Mouse (Mus musculus) midbrain, postnatal 0 days (tissue): ENCODE results near the gene Rps2. TPM values are rescaled to one million over a fixed set of nuclear protein-coding genes. Genes with fewer than 3 reads are reported as not detected.
"Not testable (repeated sequence)": the region's sequence is repeated elsewhere in the genome, so short reads cannot be mapped to it uniquely, and the experiment has no call there.

Experiments used
- ATAC-seq: fragments of 200-750 bp; cut with Nextera tagmentation; 2 replicates; pipeline ENCODE4 v1.8.0; 2017; ENCODE audit warnings: moderate number of reproducible peaks, mild to moderate bottlenecking, moderate TSS enrichment, moderate library complexity; ENCODE audit not compliant: low FRiP score
- DNase-seq: peaks from one replicate; pipeline ENCODE4 v3.0.0-alpha.2; 2015; ENCODE audit warnings: low spot score
- H3K27ac ChIP-seq: fragments of 300-500 bp; sonication (generic); 2 replicates; pipeline ENCODE4 v1.5.1; 2014; ENCODE audit warnings: low read depth, mild to moderate bottlenecking, low read length, mixed read lengths
- H3K27me3 ChIP-seq: fragments of 300-500 bp; sonication (generic); 2 replicates; pipeline ENCODE4 v1.6.1; 2014; ENCODE audit warnings: low read length, control low read depth, mixed read lengths; ENCODE audit not compliant: insufficient read depth
- H3K36me3 ChIP-seq: fragments of 300-500 bp; sonication (generic); 2 replicates; pipeline ENCODE4 v1.6.1; 2014; ENCODE audit warnings: low read length, control low read depth, mixed read lengths; ENCODE audit not compliant: insufficient read depth
- H3K4me1 ChIP-seq: fragments of 300-500 bp; sonication (generic); 2 replicates; pipeline ENCODE4 v1.6.1; 2014; ENCODE audit warnings: mild to moderate bottlenecking, control low read depth, antibody characterized with exemption, low read length, mixed read lengths; ENCODE audit not compliant: insufficient read depth
- H3K4me2 ChIP-seq: fragments of 300-500 bp; sonication (generic); 2 replicates; pipeline ENCODE4 v1.6.1; 2014; ENCODE audit warnings: low read depth, mild to moderate bottlenecking, low read length, mixed read lengths; ENCODE audit not compliant: poor library complexity, severe bottlenecking
- H3K4me3 ChIP-seq: fragments of 300-500 bp; sonication (generic); 2 replicates; pipeline ENCODE4 v1.5.1; 2014; ENCODE audit warnings: low read depth, mild to moderate bottlenecking, low read length, moderate library complexity
- H3K9ac ChIP-seq: fragments of 300-500 bp; sonication (generic); replicated peaks from 2 replicates; pipeline ENCODE4 v1.6.1; 2014; ENCODE audit warnings: mild to moderate bottlenecking, low read length, moderate library complexity, mixed read lengths; ENCODE audit not compliant: poor library complexity, severe bottlenecking
- H3K9me3 ChIP-seq: fragments of 300-500 bp; sonication (generic); 2 replicates; pipeline ENCODE4 v1.6.1; 2016; ENCODE audit warnings: low read length, control low read depth
- CTCF ChIP-seq: IDR thresholded peaks from 2 replicates; pipeline ENCODE4 v1.5.1; 2016; ENCODE audit warnings: antibody characterized with exemption, mild to moderate bottlenecking
- WGBS: fragments of 180-500 bp; shearing (Covaris S2); extraction: QIAGEN DNeasy Blood & Tissue Kit; methylation state at CpG from one replicate; pipeline ENCODE4 v1.1.7; 2014; 5-methylcytosine and 5-hydroxymethylcytosine counted together
- polyA plus RNA-seq: library from polyadenylated mRNA; unstranded; fragments of >200 nt; fragmentation: Nextera tagmentation; extraction: Ambion mirVana; gene quantifications from 2 replicates; pipeline ENCODE4 v1.2.1, GENCODE M21; 2015
- total RNA-seq: library from RNA; depleted of rRNA; stranded (reverse); fragments of >200 nt; gene quantifications from 2 replicates; pipeline ENCODE4 v1.2.3, GENCODE M21; 2014

Rps2 gene
- total and polyA plus RNA-seq, 2 experiments from 2014 or later: 749 to 2,389 TPM

DNA sequence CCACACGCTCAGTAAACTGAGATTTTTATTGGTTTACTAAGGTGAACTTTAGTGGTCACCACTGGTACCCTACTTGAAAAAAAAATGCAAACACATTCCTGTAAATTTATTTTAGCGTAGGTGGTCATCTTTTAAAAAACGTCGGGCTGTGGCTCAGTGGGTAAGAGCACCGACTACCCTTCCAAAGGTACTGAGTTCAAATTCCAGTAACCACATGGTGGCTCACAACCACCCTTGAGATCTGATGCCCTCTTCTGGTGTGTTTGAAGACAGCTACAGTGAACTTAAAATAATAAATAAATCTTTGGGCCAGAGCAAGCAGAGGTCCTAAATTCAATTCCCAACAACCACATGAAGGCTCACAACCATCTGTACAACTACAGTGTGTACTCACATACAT, 1.0 kb downstream of the Rps2 start:
- peak overlapping the region; percentile 74 for H3K4me3 ChIP-seq
- not testable (repeated sequence) for ATAC-seq, H3K27me3 ChIP-seq, DNase-seq, H3K4me1 ChIP-seq, H3K27ac ChIP-seq, H3K9me3 ChIP-seq
- WGBS: 68% methylated on average over 5 of the region's 5 CpGs
- peak overlapping the region; percentile 94; the same call in 1 of the 2 replicates for H3K9ac ChIP-seq
- H3K36me3 ChIP-seq: peaks cover 13% of the 10 kb centered on the region; the same call in 1 of the 2 replicates
- peak overlapping the region; percentile 60 for H3K4me2 ChIP-seq
- peak; percentile 37 for TF ChIP-seq CTCF

DNA sequence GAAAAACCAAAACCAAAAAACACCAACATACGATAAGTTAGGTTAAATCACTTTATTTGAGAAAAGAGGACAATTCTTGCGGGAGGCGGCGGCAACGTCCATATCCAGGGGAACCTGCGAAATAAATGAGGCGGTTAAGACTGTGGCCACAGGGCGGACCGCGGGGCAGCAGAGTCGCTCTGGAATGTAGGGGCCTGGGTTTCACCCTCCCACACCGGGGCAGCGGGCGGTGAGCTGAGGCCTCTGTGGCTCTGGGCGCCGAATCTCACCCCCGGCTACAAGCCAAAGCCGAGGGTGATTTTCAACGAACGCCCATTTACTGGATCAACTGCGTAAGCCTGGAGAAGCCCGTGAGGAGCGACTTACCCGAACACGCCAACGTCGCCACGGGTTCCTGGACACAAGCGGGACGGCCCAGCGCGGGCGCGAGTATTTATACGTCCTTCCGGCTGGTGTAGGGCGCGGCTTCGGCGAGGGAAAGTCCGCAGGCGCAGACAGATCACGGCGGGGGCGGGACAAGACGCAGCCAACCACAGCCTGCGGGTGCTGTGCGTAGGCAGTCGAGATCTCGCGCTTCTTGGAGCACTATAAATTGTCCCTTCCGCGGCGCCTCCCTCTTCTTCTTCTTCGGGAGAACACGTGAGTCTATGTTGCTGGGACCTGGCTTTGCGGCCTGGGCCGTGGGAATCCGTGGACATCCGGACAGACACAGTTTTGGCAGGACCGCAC, 1.7 kb downstream of the Rps2 start:
- H3K4me1 ChIP-seq: no peaks in the 10 kb centered on the region; the same call in none of the 2 replicates
- DNase-seq: peak; percentile 99
- H3K27ac ChIP-seq: peak overlapping the region; percentile 87
- TF ChIP-seq CTCF: peak; percentile 15; the same call in 1 of the 2 replicates
- peaks cover 13% of the 10 kb centered on the region; the same call in 1 of the 2 replicates for H3K36me3 ChIP-seq
- peak; percentile 96 for ATAC-seq
- H3K9me3 ChIP-seq: no peaks in the 10 kb centered on the region
- peak overlapping the region; percentile 61 for H3K4me2 ChIP-seq
- peak overlapping the region; percentile 74 for H3K4me3 ChIP-seq
- peak overlapping the region; percentile 94 for H3K9ac ChIP-seq
- H3K27me3 ChIP-seq: no peaks in the 10 kb centered on the region
- WGBS: under 1% methylated on average over 61 of the region's 61 CpGs

DNA sequence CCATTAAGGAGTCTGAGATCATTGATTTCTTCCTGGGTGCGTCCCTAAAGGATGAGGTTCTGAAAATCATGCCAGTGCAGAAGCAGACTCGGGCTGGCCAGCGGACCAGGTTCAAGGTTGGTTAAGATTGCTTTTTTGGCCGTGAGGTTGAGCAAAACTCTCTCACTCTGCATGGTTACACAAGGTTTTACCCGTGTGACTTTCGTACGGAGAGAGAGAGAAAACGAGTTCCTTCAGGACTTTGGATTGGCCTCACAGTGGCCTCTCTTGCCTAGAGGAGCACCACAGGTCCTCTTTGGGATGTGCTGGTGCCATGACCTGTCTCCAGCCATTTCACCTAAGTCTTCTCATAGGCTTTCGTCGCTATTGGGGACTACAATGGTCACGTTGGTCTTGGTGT, 2.7 kb downstream of the Rps2 start:
- DNase-seq, ATAC-seq: not testable (repeated sequence)
- peak overlapping the region; percentile 32 for H3K27ac ChIP-seq

DNA sequence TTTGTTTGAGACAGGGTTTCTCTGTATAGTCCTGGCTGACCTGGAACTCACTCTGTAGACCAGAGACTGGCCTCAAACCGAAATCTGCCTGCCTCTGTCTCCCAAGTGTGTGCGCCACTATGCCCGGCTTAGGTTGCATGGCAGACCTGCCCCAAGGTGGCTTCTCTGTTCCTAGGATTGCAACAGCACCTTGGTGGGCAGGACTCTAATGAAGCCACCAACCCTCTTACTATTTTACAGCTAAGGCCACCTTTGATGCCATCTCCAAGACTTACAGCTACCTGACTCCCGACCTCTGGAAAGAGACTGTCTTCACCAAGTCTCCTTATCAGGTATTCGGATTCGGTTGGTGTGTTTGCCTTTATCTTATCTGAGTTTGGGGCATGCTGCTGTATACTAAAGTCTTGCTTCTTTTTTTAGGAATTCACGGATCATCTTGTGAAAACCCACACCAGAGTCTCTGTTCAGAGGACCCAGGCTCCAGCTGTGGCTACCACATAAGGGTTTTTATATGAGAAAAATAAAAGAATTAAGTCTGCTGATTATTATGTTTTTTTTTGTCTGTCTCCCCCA, 3.6 kb downstream of the Rps2 start:
- ATAC-seq: not testable (repeated sequence)

More for the DNA sequence above, 2.7 kb downstream of the Rps2 start:
- H3K9me3 ChIP-seq, H3K4me1 ChIP-seq, H3K27me3 ChIP-seq: not testable (repeated sequence)
- Histone ChIP-seq H3K9ac (peak overlapping the region; percentile 83), H3K36me3 (peaks cover 13% of the 10 kb centered on the region; the same call in 1 of the 2 replicates), H3K4me2 (peak overlapping the region; percentile 61), H3K4me3 (peak overlapping the region; percentile 74)
- 1% methylated on average over 11 of the region's 11 CpGs for WGBS

DNA sequence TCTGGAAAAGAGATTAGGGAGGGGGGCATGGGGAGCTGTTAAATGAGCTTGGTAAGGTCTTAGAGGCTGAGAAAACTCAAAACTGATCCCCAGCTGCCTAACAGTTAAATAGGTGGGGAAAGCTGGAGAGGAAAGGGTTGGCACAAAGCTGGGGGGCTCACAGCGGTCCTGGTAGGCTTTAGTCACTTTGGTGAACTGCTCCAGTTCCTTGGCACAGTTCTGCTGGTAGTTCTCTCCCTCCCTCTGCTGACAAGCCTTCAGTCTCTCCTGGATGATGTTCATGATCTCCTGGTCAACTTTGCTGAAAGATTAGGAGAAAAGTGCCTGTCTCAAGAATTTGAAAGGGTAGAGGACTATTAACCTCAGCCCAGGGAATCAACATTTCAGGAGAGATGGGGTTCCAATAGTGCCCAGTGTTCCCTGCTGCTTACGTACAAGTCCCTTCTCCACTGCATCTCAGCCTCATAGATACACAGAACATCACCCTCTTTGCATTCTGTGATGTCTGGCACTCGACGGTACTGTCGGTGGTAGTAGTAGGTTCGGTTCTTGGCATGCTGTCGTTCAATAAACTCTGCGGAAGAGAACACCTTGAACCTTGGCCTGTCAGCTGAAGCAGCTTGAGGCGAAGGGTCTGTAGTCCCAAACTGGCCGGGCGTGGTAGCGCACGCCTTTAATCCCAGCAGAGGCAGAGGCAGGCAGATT, 4.5 kb downstream of the Rps2 start:
- no peak overlapping the region for H3K27ac ChIP-seq
- H3K9me3 ChIP-seq: no peaks in the 10 kb centered on the region
- DNase-seq: no peak
- 37% methylated on average over 13 of the region's 13 CpGs for WGBS
- no peak overlapping the region for H3K4me3 ChIP-seq
- no peaks in the 10 kb centered on the region for H3K27me3 ChIP-seq
- H3K4me2 ChIP-seq: 0 out of 2 replicates have a peak overlapping the region, but pooled peaks have one; percentile 2
- ATAC-seq: no peak
- no peak overlapping the region for H3K9ac ChIP-seq
- no peaks in the 10 kb centered on the region; the same call in none of the 2 replicates for H3K4me1 ChIP-seq
- no peak for TF ChIP-seq CTCF
- H3K36me3 ChIP-seq: peaks cover 10% of the 10 kb centered on the region; the same call in 1 of the 2 replicates

More for the DNA sequence above, 3.6 kb downstream of the Rps2 start:
- H3K36me3 ChIP-seq, H3K27ac ChIP-seq, H3K9me3 ChIP-seq, H3K4me1 ChIP-seq, H3K9ac ChIP-seq, DNase-seq, H3K27me3 ChIP-seq: not testable (repeated sequence)
- Histone ChIP-seq H3K4me3 (peak overlapping the region; percentile 19; the same call in 1 of the 2 replicates), H3K4me2 (peak overlapping the region; percentile 28)
- WGBS: 70% methylated on average over 7 of the region's 7 CpGs
